Mouse (Mus musculus) kidney, adult 11 months (tissue): Measurements from ENCODE around the gene Ado.
A peak's percentile ranks its signal among the peaks of the same experiment; 100 is the strongest.

Source experiments
- DNase-seq: peaks from one replicate; pipeline ENCODE4 v3.0.0; 2022

Gene Ado

DNA sequence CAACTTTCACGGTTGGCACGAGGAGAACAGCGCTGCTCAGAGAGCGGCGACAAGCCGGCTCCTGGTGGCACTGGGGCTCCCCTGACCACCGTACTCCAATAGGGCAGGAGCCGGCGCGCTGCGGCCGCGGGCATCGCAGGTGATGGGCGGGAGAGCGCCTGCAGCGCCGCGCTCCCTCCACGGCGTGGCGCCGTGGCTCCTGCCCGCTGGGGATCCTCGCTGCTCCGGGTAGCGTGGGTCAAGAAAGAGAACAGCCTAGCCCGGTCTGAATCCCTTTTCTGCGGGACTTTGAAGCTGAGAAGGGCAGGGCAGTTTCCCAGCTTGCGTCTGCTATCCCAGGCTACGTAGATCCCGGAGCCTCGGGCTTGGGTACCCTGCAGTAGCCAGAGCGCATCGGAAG, 12.8 kb downstream of the Ado start:
- DNase-seq: peak; percentile 66

DNA sequence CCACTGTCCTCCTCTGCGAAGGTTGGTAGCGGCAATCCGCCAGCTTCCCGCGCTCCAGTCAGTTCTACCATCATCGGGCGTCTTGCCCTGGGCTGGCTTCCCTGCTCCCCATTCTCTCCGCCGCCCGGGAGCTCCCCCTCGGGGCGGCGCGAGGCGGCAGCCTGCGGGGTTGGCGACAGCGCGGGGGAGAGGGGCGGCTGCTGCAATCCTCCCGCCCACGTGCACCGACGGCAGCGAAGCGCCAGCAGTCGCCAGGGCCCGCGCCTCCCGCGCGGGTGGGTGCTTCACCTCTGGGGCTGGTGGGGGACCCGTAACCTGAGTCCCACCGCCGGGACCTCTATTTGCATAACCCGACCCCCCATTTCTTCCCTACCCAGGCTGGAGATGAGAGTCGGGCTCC, 13.5 kb downstream of the Ado start, which contains the start of gene Egr2:
TSS of gene Egr2 (plus strand) at position 220 of the 400 bp plus-strand sequence.
- DNase-seq: peak; percentile 8

DNA sequence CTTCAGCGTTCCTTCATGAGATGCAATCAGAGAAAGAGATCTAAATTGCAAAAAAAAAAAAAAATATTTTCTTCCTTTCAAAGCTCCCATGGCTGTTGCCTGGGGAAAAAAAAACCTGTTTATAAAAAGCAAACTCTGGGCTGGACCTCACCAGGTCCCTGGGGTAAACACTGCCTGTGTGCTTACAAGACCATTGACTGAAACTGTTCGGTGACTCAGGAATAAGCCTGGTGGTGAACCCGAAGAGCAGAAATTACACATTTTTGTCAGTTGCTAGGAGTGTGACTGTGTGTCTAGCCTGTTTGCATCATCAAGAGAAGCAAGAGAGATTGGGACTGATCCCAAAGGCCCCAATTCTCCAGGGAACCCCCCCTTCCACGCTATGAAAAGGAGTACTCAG, 19.0 kb downstream of the Ado start:
- DNase-seq: no peak

DNA sequence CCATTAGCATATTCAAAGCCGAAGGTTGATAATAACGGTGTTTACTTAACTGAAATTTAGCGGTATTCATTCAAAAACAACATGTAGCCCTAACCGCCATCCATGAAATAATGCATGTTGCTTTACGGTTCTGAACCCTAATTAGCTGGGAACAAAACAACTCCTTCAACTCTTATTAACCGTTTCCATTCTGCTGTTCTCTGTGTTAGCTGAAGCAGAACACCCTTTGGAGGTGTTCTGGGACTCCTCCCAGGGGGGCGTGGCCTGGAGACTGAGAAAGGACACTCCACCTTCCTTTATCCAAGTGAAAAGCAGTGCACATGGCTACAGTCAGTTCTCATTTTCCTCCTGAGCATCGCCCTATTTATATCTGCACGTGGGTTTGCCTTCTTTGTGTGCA, 22.3 kb downstream of the Ado start:
- no peak for DNase-seq

DNA sequence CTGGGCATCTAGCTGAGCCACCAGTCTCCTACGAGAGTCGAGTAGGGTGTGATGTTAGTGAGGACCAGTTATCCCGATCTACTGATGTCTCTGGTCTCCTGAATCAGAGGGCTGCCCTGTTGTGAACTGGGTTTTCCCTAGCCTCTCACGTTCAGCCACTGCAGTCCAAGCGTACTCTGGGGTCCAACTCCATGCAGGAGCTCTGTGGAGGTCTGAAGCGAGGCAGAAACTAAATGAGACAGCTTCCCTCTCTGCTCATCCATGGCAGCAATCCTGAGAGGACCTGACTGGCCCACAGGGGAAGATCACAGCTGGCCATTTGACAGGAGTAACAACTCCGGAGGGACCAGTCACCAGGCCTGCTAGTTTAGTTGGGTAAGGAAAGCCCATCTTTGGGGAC, 24.1 kb downstream of the Ado start:
- no peak for DNase-seq

DNA sequence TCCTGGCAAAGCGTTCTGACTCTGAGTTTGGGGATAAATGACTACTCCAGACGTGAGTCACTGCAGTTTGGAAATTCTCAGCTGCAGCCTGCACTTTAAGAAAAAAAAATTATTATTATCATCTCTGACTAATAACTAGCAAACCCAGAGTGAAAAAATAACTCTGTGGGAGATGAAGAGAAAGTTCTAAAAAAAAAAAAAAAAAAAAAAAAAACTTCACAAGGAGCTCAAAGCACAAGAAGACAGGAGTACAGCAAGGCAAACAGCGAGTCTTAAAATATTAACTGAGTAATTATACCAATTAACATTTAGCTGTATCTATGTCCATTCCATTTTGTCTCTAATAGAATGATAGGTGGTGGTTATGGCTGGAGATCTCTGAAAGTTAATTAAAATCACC, 24.6 kb downstream of the Ado start:
- DNase-seq: no peak

DNA sequence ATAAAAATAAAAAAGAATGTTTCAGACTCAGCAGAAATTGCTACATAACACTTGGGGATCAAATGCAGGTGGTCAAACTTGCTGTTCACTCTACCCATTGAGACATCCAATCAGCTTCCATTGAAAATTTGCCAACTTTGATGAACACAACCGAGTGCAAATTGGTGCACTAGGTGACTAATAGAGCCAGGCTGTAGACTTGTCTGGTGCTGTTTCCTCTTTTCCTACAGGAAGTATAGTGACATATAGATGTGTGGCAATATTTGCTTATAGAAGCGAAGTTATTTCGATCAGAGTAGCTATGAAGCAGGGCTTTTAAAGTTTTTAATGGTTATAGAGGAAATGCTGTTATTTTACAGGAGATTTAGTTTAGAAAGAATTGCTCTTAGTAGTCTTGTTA, 30.0 kb downstream of the Ado start:
- no peak for DNase-seq

DNA sequence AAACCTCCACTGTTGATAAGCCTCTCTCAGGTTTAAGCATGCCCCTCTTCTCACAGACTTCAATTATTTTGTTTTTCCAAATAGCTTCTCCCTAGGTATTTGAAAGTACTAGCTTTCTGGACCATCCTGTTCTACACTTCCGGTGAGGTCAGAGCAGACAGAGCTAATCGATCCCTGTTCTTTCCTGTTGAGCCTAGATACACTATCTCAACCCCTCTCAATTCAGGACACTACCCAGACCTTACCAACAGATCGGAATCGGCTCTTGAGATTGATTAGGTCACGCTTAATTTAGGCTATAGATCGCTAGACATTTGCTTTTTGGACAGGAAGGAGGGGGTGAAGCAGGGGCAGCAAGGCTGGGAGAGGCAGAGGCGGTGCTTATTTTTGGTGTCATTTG, 35.9 kb downstream of the Ado start:
- DNase-seq: no peak

DNA sequence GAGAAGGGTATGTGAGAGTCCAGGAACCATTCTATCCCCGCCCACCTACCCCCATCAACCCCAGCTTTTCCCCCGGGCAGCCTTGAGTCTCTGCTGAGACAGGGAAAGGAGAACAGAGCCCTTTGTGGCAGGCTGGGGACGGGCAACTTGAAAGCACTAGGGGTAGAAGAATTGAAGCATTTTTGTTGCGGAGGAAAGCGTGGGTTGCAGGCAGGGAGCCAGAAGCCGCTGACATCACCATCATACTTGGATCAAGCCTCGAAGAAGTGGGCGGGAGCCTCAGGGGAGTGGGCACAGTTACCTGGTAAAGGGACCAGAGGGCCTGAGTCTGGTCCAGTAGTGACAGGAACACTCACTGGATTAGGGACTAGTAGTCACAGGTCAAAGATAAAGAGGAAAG, 36.5 kb downstream of the Ado start:
- no peak for DNase-seq

DNA sequence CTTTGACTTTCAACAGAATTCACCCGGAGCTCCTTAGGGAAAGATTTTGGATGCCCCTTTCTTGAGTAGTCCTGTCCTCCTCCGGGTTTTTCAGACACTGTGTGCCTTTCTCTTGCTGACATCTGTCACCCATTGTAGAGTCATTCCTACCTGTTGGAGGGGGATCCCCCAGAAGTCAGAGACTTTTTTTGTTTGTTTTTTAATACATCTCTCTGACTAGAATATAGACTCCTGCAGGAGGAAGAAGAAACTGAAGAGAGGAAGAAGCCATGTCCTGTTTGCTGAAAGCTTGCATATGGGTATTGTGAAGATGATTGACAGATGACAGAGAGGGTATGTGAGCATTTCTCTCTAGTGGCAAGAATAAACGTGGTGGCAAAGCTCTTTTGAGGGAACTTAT, 43.5 kb downstream of the Ado start:
- DNase-seq: no peak

DNA sequence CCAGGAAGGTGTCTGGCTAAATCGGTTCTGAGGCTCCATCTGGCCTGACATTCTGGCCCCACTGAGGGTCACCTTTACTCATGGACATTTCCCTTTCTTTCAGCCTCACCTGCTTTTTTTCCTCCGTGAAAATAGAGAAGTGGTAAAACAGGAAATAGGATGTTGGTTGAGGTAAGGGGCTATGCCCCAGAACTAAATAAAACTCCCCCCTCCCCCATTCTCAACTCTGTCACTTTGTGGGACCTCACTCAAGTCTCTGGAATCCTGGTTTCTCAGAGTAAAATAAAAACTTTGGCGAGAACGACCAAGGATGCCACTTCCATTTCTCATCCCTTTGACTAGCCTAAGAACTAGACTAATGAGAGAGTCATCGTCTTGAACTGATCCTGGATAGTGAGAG, 44.7 kb downstream of the Ado start:
- no peak for DNase-seq

DNA sequence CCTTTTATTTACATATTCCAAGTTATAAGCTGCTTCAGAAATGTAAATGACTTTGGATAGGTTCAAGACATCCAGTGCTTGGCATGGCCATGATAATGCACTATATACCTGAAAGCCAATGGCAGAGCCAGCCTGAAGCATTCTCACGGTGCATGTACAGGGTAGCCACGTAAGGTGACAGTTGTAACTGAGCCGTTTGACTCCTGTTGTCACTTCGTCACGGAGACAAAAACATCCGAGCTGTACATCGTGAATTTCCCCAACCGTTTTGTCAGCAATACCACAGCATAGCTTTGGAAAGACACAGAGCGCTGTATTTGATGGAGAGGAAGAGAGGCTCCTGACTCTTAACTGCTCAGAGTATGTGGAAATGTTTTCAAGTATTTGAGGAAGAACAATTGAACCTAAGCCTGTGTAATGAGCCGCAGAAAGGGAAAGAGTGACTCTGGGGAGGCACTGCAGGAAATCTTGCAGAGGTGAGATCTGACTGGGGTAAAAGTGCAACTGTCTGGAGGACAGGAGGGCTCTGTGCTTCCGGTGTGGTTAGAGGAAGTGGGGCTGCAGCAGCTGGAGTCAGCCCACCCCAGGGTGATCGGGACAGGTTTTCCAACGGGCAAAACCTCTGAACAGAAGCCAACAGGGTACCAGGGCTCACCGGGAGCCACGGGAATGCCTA, 45.3 kb downstream of the Ado start:
- DNase-seq: no peak

DNA sequence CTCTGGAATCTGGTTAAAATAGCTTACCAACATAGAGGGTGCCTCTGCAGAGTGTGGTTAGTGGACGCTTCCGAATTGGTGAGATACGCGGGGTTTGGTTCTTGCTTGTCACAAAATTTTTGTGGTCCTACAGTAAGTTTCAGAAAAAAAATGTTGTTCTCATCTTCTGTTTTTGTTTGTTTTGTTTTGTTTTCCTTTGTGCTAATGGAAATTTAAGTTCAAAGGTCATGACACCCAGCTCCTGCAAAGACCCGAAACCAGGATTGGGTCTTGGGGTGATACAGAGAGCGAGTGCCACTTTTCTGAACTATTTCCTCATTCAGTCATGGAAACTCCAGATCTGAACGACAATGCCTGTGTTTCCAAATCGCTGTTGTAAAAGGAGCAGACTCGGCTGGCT, 50.8 kb downstream of the Ado start:
- DNase-seq: no peak

DNA sequence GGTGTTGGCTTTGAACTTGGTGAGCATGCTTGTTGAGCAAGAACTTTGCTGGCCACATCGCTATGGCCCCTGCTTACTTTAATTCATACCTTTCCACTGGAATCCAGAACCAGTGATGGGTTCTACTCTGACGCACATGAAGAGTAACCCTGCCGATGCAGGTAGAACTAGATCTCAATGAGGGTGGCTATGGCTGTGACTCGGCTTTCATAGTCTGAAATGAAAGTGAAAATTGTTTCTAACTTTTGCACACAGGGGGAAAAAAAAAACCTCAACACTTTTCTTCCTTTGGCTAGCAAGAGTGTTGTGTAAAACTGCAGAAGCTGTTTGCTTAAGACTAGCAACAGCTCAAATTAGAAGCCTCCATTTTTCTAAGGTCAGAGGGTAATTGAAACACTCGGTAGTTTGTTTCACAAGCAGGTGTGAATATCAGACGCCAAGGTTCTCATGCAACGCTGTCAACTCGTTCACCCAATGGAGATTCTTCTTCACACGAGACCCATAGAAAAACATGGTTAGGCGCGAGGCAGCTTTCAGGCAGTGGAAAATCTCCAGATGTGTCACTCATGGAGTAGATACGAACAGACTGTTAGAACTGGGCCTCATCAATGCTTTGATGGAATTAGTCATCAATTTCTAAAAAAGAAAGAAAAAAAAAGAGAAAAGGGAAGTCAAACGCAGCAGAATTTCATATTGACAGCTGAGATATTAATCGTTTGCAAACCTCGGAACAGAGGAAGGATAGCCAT, 51.4 kb downstream of the Ado start:
- DNase-seq: no peak
